Mouse (Mus musculus) heart, adult 11 months (tissue): ENCODE data around the gene Tldc1.

ENCODE experiments used
- DNase-seq: peaks from one replicate; pipeline ENCODE4 v3.0.0; 2022

Gene Tldc1

GRCm38 (mm10) chr8:119765311-119765710 lies 12.9 kb downstream of the Tldc1 start:
- no peak for DNase-seq

GRCm38 (mm10) chr8:119762226-119763220 lies 15.7 kb downstream of the Tldc1 start:
- DNase-seq: no peak

- DNase-seq: no peak
Observed at GRCm38 (mm10) chr8:119761692-119762091, 16.5 kb downstream of the Tldc1 start.

- peak; percentile 95 for DNase-seq
Observed at GRCm38 (mm10) chr8:119756538-119756937, 21.7 kb downstream of the Tldc1 start.

GRCm38 (mm10) chr8:119756147-119756461 lies 22.1 kb downstream of the Tldc1 start:
- DNase-seq: no peak

- DNase-seq: no peak
Observed at GRCm38 (mm10) chr8:119755238-119756146, 22.7 kb downstream of the Tldc1 start.

GRCm38 (mm10) chr8:119744604-119745003 lies 33.6 kb downstream of the Tldc1 start:
- no peak for DNase-seq

GRCm38 (mm10) chr8:119743291-119744026 lies 34.8 kb downstream of the Tldc1 start:
- peak; percentile 93 for DNase-seq

GRCm38 (mm10) chr8:119742409-119742808 lies 35.8 kb downstream of the Tldc1 start:
- DNase-seq: peak; percentile 96

- no peak for DNase-seq
Observed at GRCm38 (mm10) chr8:119740634-119741033, 37.6 kb downstream of the Tldc1 start.

GRCm38 (mm10) chr8:119738129-119738907 lies 39.9 kb downstream of the Tldc1 start:
- peak; percentile 93 for DNase-seq

GRCm38 (mm10) chr8:119737093-119737900 lies 40.9 kb downstream of the Tldc1 start:
- no peak for DNase-seq

GRCm38 (mm10) chr8:119736348-119736917 lies 41.8 kb downstream of the Tldc1 start:
- DNase-seq: no peak

GRCm38 (mm10) chr8:119732072-119732471 lies 46.1 kb downstream of the Tldc1 start:
- no peak for DNase-seq

GRCm38 (mm10) chr8:119728351-119728895 lies 49.8 kb downstream of the Tldc1 start:
- no peak for DNase-seq

GRCm38 (mm10) chr8:119727093-119727492 lies 51.1 kb downstream of the Tldc1 start:
- no peak for DNase-seq

GRCm38 (mm10) chr8:119724596-119724995 lies 53.6 kb downstream of the Tldc1 start:
- DNase-seq: no peak

- no peak for DNase-seq
Observed at GRCm38 (mm10) chr8:119723676-119724075, 54.5 kb downstream of the Tldc1 start.

- no peak for DNase-seq
Observed at GRCm38 (mm10) chr8:119722348-119722747, 55.9 kb downstream of the Tldc1 start.

GRCm38 (mm10) chr8:119719011-119719501 lies 59.2 kb downstream of the Tldc1 start:
- DNase-seq: no peak
